Mouse (Mus musculus) cerebellum, adult 2 months (tissue): Measurements from ENCODE around the gene Mastl.

Experiments
- CTCF ChIP-seq: fragments of 200-500 bp; IDR thresholded peaks from 2 replicates; pipeline ENCODE4 v1.5.1; 2011; ENCODE audit warnings: low read depth, mild to moderate bottlenecking, control low read depth, low read length, moderate library complexity, borderline replicate concordance; ENCODE audit not compliant: insufficient read depth
- POLR2A ChIP-seq: fragments of 200-500 bp; IDR thresholded peaks from 2 replicates; pipeline ENCODE4 v1.6.1; 2011; ENCODE audit warnings: low read length, control low read depth, borderline replicate concordance; ENCODE audit not compliant: insufficient read depth

GRCm38 (mm10) chr2:23070491-23070890 lies 85.3 kb downstream of the Mastl start:
- TF ChIP-seq CTCF (no peak), POLR2A (no peak)
